Mouse (Mus musculus) urinary bladder, adult 2 months (tissue): ENCODE results near the gene Rgsl1. TPM values are rescaled to one million over a fixed set of nuclear protein-coding genes. Genes with fewer than 3 reads are reported as not detected.
"Not testable (repeated sequence)": the region's sequence is repeated elsewhere in the genome, so short reads cannot be mapped to it uniquely, and the experiment has no call there.

Source experiments
- DNase-seq: peaks from one replicate; pipeline ENCODE4 v3.0.0; 2022; ENCODE audit warnings: low spot score
- polyA plus RNA-seq: library from polyadenylated mRNA; depleted of rRNA; stranded (reverse); fragments of >200 nt; gene quantifications from 2 replicates; pipeline ENCODE4 v1.2.3, GENCODE M21; 2012; rRNA removed

Rgsl1 gene
- polyA plus RNA-seq = 0.72 and 0.80 TPM in 2 replicates

GRCm38 (mm10) chr1:153844042-153844441 lies at the start of gene Rgsl1:
Rgsl1 (minus strand) TSS chr1:153844142.
- DNase-seq = no peak

- DNase-seq = no peak
Observed at GRCm38 (mm10) chr1:153891442-153891841, 47.5 kb upstream of the Rgsl1 start, which contains the start of gene Teddm1a. Teddm1a (plus strand) TSS chr1:153891742.

GRCm38 (mm10) chr1:153890121-153890520 lies 46.2 kb upstream of the Rgsl1 start:
- DNase-seq = no peak

GRCm38 (mm10) chr1:153886024-153886633 lies 42.2 kb upstream of the Rgsl1 start:
- DNase-seq = no peak

GRCm38 (mm10) chr1:153880391-153880790 lies 36.4 kb upstream of the Rgsl1 start:
- DNase-seq = not testable (repeated sequence)

- no peak for DNase-seq
Observed at GRCm38 (mm10) chr1:153874045-153874444, 30.1 kb upstream of the Rgsl1 start, which contains the start of gene Teddm1b. Teddm1b (plus strand) TSS chr1:153874345.

- DNase-seq = no peak
Observed at GRCm38 (mm10) chr1:153855946-153856345, 12.0 kb upstream of the Rgsl1 start.

GRCm38 (mm10) chr1:153852696-153853095 lies 8.8 kb upstream of the Rgsl1 start:
- not testable (repeated sequence) for DNase-seq

GRCm38 (mm10) chr1:153846867-153847266 lies 2.9 kb upstream of the Rgsl1 start:
- no peak for DNase-seq

GRCm38 (mm10) chr1:153846420-153846819 lies 2.5 kb upstream of the Rgsl1 start:
- no peak for DNase-seq

GRCm38 (mm10) chr1:153842121-153842740 lies 1.7 kb downstream of the Rgsl1 start:
- no peak for DNase-seq

- DNase-seq = no peak
Observed at GRCm38 (mm10) chr1:153836036-153836435, 7.9 kb downstream of the Rgsl1 start.

GRCm38 (mm10) chr1:153830746-153831145 lies 13.2 kb downstream of the Rgsl1 start:
- DNase-seq = no peak

GRCm38 (mm10) chr1:153820216-153820615 lies 23.7 kb downstream of the Rgsl1 start:
- no peak for DNase-seq

GRCm38 (mm10) chr1:153814278-153814677 lies 29.7 kb downstream of the Rgsl1 start:
- DNase-seq = no peak

GRCm38 (mm10) chr1:153807390-153807993 lies 36.5 kb downstream of the Rgsl1 start:
- DNase-seq = no peak

- DNase-seq = no peak
Observed at GRCm38 (mm10) chr1:153803530-153803929, 40.4 kb downstream of the Rgsl1 start.

GRCm38 (mm10) chr1:153802691-153803090 lies 41.3 kb downstream of the Rgsl1 start:
- no peak for DNase-seq

GRCm38 (mm10) chr1:153794241-153794640 lies 49.7 kb downstream of the Rgsl1 start:
- no peak for DNase-seq

- DNase-seq = no peak
Observed at GRCm38 (mm10) chr1:153790708-153791107, 53.2 kb downstream of the Rgsl1 start.

- DNase-seq = no peak
Observed at GRCm38 (mm10) chr1:153785608-153786007, 58.3 kb downstream of the Rgsl1 start.

- no peak for DNase-seq
Observed at GRCm38 (mm10) chr1:153783339-153783738, 60.6 kb downstream of the Rgsl1 start.

- no peak for DNase-seq
Observed at GRCm38 (mm10) chr1:153778205-153778604, 65.7 kb downstream of the Rgsl1 start.
